Mouse (Mus musculus) liver, adult 10 weeks (tissue): ENCODE results near the gene Mc3r. TPM values are rescaled to one million over a fixed set of nuclear protein-coding genes. Genes with fewer than 3 reads are reported as not detected.

Experiments
- polyA plus RNA-seq: library from polyadenylated mRNA; stranded (reverse); fragments of 350-450 nt; fragmentation: Illumina TruSeq; extraction: RNeasy Lipid Tissue Mini Kit (QIAGEN cat#74804); gene quantifications from one replicate; pipeline ENCODE4 v1.2.3, GENCODE M21; 2014; ENCODE audit warnings: low read depth, low replicate concordance

The Mc3r gene
- polyA plus RNA-seq, result not detected

DNA sequence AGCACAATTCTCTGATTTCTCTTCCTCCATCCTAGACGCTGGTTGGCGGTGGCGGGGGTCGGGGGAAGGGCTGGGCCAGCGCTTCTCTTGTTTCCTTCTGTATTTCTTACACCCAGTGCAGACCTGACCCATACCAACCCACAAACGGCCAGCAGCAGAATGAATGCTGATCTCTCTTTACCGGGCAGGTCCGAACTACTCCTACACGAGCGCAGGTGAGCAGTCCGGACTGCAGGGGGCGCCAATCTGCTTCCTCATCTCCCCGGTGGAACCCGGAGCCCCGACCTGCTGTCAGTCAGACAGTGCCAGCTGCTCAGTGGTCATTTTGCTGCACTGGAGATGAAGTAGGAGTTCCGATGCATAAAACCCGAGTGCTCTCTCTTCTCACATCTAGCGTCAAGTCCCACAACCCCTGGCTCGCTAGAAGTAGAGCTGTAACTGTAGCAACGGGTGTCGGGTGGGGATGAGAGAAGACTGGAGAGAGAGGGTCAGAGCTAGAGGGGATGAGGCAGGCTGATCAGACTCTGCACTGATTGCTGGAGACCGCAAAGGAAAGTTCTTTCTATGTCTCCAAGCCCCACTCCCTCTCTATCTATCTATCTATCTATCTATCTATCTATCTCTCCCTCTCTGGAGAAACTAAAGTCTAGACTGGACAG lies at the start of gene Mc3r:
Gene Mc3r (plus strand): TSS at position 387 of the 659 bp plus-strand sequence.

Other genes starting within 250 kb of the Mc3r start
- gene Cbln4, start 205.0 kb upstream of the Mc3r start, polyA plus RNA-seq, result not detected
- 61.6 TPM for gene Fam210b, start 97.1 kb downstream of the Mc3r start, polyA plus RNA-seq
- gene Aurka, start 122.0 kb downstream of the Mc3r start, polyA plus RNA-seq, result 0.29 TPM
- gene Cstf1, start 122.2 kb downstream of the Mc3r start, polyA plus RNA-seq, result 3.0 TPM
- gene Cass4, start 145.3 kb downstream of the Mc3r start, polyA plus RNA-seq, result not detected
- gene Rtf2, start 192.1 kb downstream of the Mc3r start, polyA plus RNA-seq, result 6.2 TPM
- gene Gcnt7, start 210.1 kb downstream of the Mc3r start, polyA plus RNA-seq, result not detected
- gene Fam209, start 224.0 kb downstream of the Mc3r start, polyA plus RNA-seq, result not detected